Comparison of ENCODE assay signal across 10 mouse cellular contexts in genomic region chr13:29199679-29200078, GRCm38 (mm10).
DNase-seq lines count a peak whose midpoint lies in the region; ATAC-seq lines count a peak whose summit lies in the region.
"Had no signal": no experiment of that assay in that cellular context is flagged by ENCODE, and none has a peak within 500 bp of the region (broad histone marks: within the 10 kb centered on the region; RNA-seq: fewer than 3 reads in every experiment).

No protein-coding gene starts in this region.

- H3K4me3 ChIP-seq in hindbrain, embryonic 15.5 days: no peak overlapping the region
- H3K4me3 ChIP-seq in hindbrain, embryonic 14.5 days (replicated peaks; ENCODE audit: low read length): no peak overlapping the region
- H3K4me3 ChIP-seq in forebrain, embryonic 14.5 days (ENCODE audit: low read depth, low read length): no peak overlapping the region

- intact Hi-C loops in heart, postnatal 36 days (cut with DNase I): loop anchor here (5.0 to 10.0 kb wide), 3 partner anchors 83 to 635 kb away; no protein-coding TSS in a partner anchor

- ATAC-seq in hindbrain, embryonic 15.5 days (ENCODE audit: low FRiP score, low read depth): 0 out of 2 replicates have a peak, but pooled peaks have one; percentile 33
- ATAC-seq in hindbrain, embryonic 14.5 days (ENCODE audit: low FRiP score): no peak
- ATAC-seq in forebrain, embryonic 14.5 days: no peak

- WGBS in hindbrain, embryonic 15.5 days: 60% methylated on average over 6 of the region's 6 CpGs
- 52% methylated on average over 6 of the region's 6 CpGs for WGBS in hindbrain, embryonic 14.5 days
- WGBS in forebrain, embryonic 14.5 days: 72% methylated on average over 6 of the region's 6 CpGs

- no peak for DNase-seq in hindbrain, embryonic 14.5 days (ENCODE audit: low spot score)
- DNase-seq in ZHBTc4 (ENCODE audit: low read depth, low spot score): peak; percentile 23
- no peak for DNase-seq in forebrain, embryonic 14.5 days (ENCODE audit: low spot score)
- DNase-seq in heart, postnatal 36 days: peak; percentile 38 to 55
- no peak for DNase-seq in urinary bladder, adult 2 months (ENCODE audit: low spot score)
- no peak for DNase-seq in cerebellum, adult 8-10 months
- no peak for DNase-seq in cerebellum, adult 11 months

- no peak overlapping the region for H3K27ac ChIP-seq in hindbrain, embryonic 15.5 days (replicated peaks)
- H3K27ac ChIP-seq in hindbrain, embryonic 14.5 days: no peak overlapping the region
- H3K27ac ChIP-seq in forebrain, embryonic 14.5 days (ENCODE audit: low read depth, low read length): peak overlapping the region; percentile 58; the same call in 1 of the 2 replicates
- H3K27ac ChIP-seq: liver, embryonic 14.5 days had no signal

- no peaks in the 10 kb centered on the region for H3K9me3 ChIP-seq in hindbrain, embryonic 15.5 days
- H3K9me3 ChIP-seq in hindbrain, embryonic 14.5 days (ENCODE audit: control insufficient read depth, low read length): no peaks in the 10 kb centered on the region
- no peaks in the 10 kb centered on the region for H3K9me3 ChIP-seq in forebrain, embryonic 14.5 days (replicated peaks; ENCODE audit: control insufficient read depth, low read length)

- no peaks in the 10 kb centered on the region for H3K27me3 ChIP-seq in hindbrain, embryonic 15.5 days
- H3K27me3 ChIP-seq in hindbrain, embryonic 14.5 days (ENCODE audit: control insufficient read depth, insufficient read depth, low read length): no peaks in the 10 kb centered on the region
- no peaks in the 10 kb centered on the region for H3K27me3 ChIP-seq in forebrain, embryonic 14.5 days (replicated peaks; ENCODE audit: control insufficient read depth, insufficient read depth, low read length)
- H3K27me3 ChIP-seq: CH12.LX had no signal

- H3K9ac ChIP-seq in hindbrain, embryonic 15.5 days: no peak overlapping the region
- H3K9ac ChIP-seq in hindbrain, embryonic 14.5 days: no peak overlapping the region
- no peak overlapping the region for H3K9ac ChIP-seq in forebrain, embryonic 14.5 days (ENCODE audit: low read length)
- H3K9ac ChIP-seq: liver, embryonic 14.5 days had no signal

- no peaks in the 10 kb centered on the region for H3K36me3 ChIP-seq in hindbrain, embryonic 15.5 days
- no peaks in the 10 kb centered on the region for H3K36me3 ChIP-seq in hindbrain, embryonic 14.5 days (replicated peaks; ENCODE audit: control insufficient read depth, insufficient read depth)
- H3K36me3 ChIP-seq in forebrain, embryonic 14.5 days (ENCODE audit: control insufficient read depth, insufficient read depth, low read length): no peaks in the 10 kb centered on the region

- peaks cover 18% of the 10 kb centered on the region for H3K4me1 ChIP-seq in hindbrain, embryonic 15.5 days (replicated peaks)
- H3K4me1 ChIP-seq in hindbrain, embryonic 14.5 days (replicated peaks; ENCODE audit: control insufficient read depth, insufficient read depth, low read length): peaks cover 24% of the 10 kb centered on the region
- H3K4me1 ChIP-seq in forebrain, embryonic 14.5 days (ENCODE audit: control insufficient read depth, insufficient read depth, low read length): peaks cover 27% of the 10 kb centered on the region

- no peak overlapping the region for H3K4me2 ChIP-seq in hindbrain, embryonic 15.5 days
- H3K4me2 ChIP-seq in hindbrain, embryonic 14.5 days (replicated peaks): no peak overlapping the region
- no peak overlapping the region for H3K4me2 ChIP-seq in forebrain, embryonic 14.5 days (ENCODE audit: low read length)

Comparison
In these comparisons a context has a peak if more than half of its experiments do, and no peak if none do; other contexts are left out.
1. DNase-seq: peak in ZHBTc4 (single experiment) and heart, postnatal 36 days (2 of 2); none in hindbrain, embryonic 14.5 days (single experiment), forebrain, embryonic 14.5 days (single experiment), urinary bladder, adult 2 months (single experiment), cerebellum, adult 8-10 months (single experiment) and cerebellum, adult 11 months (single experiment).